Mouse (Mus musculus): ENCODE measurements around the gene Ripk3. TPM values are rescaled to one million over a fixed set of nuclear protein-coding genes. Genes with fewer than 3 reads are reported as not detected.

Gene Ripk3
- polyA plus RNA-seq, 1 experiment from 2014 or later, result 2.9 TPM

DNA sequence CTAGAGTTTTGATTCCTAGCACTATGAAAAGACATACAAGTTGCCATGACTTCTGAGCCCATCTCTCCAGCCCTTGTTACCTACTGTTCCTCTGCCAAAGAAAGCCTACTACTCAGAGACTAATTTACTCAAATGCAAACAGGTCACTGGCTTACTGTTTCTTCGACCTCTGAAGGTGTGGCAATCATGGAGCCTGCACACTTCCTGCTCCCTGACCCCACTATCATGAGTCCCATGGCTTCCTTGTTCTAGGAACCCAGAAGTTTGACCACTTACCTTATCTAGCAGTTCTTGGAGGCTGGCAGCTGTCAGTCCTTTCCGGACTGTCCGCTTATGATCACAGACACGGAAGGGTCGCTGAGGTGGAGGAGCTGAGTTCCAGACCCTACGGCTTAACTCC lies 31.1 kb downstream of the Ripk3 start:
- Histone ChIP-seq H3K27me3 (ENCODE audit: control insufficient read depth, insufficient read depth, low read length) (peaks cover 11% of the 10 kb centered on the region), H3K4me1 (replicated peaks; ENCODE audit: control insufficient read depth, insufficient read depth, low read length) (peaks cover 10% of the 10 kb centered on the region), H3K9me3 (ENCODE audit: control insufficient read depth, low read length) (no peaks in the 10 kb centered on the region), H3K9ac (no peak overlapping the region), H3K27ac (no peak overlapping the region), H3K4me3 (replicated peaks; ENCODE audit: low read length) (no peak overlapping the region), H3K4me2 (replicated peaks) (no peak overlapping the region), H3K36me3 (replicated peaks; ENCODE audit: control insufficient read depth, insufficient read depth) (peaks cover 45% of the 10 kb centered on the region)
- no peak for ATAC-seq (ENCODE audit: low FRiP score)
- DNase-seq (ENCODE audit: low spot score), result no peak
- 87% methylated on average over 6 of the region's 6 CpGs for WGBS

- H3K9ac ChIP-seq, result no peak overlapping the region
- WGBS, result 94% methylated on average over 10 of the region's 10 CpGs
- peak overlapping the region; percentile 96 for H3K4me2 ChIP-seq (replicated peaks)
- no peak overlapping the region for H3K27ac ChIP-seq
- H3K4me3 ChIP-seq (replicated peaks; ENCODE audit: low read length), result no peak overlapping the region
- H3K36me3 ChIP-seq (replicated peaks; ENCODE audit: control insufficient read depth, insufficient read depth), result peaks cover 40% of the 10 kb centered on the region
- DNase-seq (ENCODE audit: low spot score), result no peak
- ATAC-seq (ENCODE audit: low FRiP score), result no peak
- H3K4me1 ChIP-seq (replicated peaks; ENCODE audit: control insufficient read depth, insufficient read depth, low read length), result peaks cover 16% of the 10 kb centered on the region
- no peaks in the 10 kb centered on the region for H3K27me3 ChIP-seq (ENCODE audit: control insufficient read depth, insufficient read depth, low read length)
- no peaks in the 10 kb centered on the region for H3K9me3 ChIP-seq (ENCODE audit: control insufficient read depth, low read length)
Measured at GRCm38 (mm10) chr14:55747051-55747847, 41.4 kb downstream of the Ripk3 start.

DNA sequence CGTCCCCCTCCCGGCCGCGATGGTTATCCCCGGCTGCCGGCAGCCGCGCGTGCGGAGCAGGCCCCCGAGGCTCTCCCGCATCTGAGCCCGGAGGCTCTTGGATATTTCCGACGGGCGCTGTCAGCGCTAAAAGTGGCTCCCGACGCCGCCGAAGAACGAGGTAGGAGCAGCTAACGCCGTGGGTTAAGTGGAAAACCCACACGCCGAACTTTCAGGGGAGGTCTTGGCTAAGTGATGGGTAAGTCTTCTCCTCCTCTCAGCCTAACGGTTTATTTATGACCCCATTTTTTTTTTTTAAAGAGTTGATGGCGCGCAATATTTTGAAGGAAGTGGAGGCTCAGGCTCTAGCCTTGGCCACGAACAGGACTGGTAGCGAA lies 42.8 kb downstream of the Ripk3 start:
- no peak overlapping the region for H3K27ac ChIP-seq
- H3K27me3 ChIP-seq (ENCODE audit: control insufficient read depth, insufficient read depth, low read length), result no peaks in the 10 kb centered on the region
- under 1% methylated on average over 29 of the region's 31 CpGs for WGBS
- H3K36me3 ChIP-seq (replicated peaks; ENCODE audit: control insufficient read depth, insufficient read depth), result peaks cover 32% of the 10 kb centered on the region
- peak overlapping the region; percentile 85 for H3K4me3 ChIP-seq (replicated peaks; ENCODE audit: low read length)
- no peak for DNase-seq (ENCODE audit: low spot score)
- peak overlapping the region; percentile 75 for H3K9ac ChIP-seq
- H3K4me1 ChIP-seq (replicated peaks; ENCODE audit: control insufficient read depth, insufficient read depth, low read length), result peaks cover 16% of the 10 kb centered on the region
- no peak; the same call in 1 of the 2 replicates for ATAC-seq (ENCODE audit: low FRiP score)
- H3K4me2 ChIP-seq (replicated peaks), result peak overlapping the region; percentile 96
- H3K9me3 ChIP-seq (ENCODE audit: control insufficient read depth, low read length), result no peaks in the 10 kb centered on the region

- Histone ChIP-seq H3K4me1 (replicated peaks; ENCODE audit: control insufficient read depth, insufficient read depth, low read length) (peaks cover 16% of the 10 kb centered on the region), H3K27me3 (ENCODE audit: control insufficient read depth, insufficient read depth, low read length) (no peaks in the 10 kb centered on the region), H3K36me3 (replicated peaks; ENCODE audit: control insufficient read depth, insufficient read depth) (peaks cover 32% of the 10 kb centered on the region), H3K4me3 (replicated peaks; ENCODE audit: low read length) (peak within 1 kb of the TSS; percentile 85), H3K9ac (peak within 1 kb of the TSS; percentile 75), H3K4me2 (replicated peaks) (peak within 1 kb of the TSS; percentile 96), H3K9me3 (ENCODE audit: control insufficient read depth, low read length) (no peaks in the 10 kb centered on the region), H3K27ac (no peak within 1 kb of the TSS)
- peak; percentile 79 for DNase-seq (ENCODE audit: low spot score)
- peak; percentile 86 for ATAC-seq (ENCODE audit: low FRiP score)
- WGBS, result 2% methylated on average over 48 of the region's 48 CpGs
Measured at GRCm38 (mm10) chr14:55745180-55745860, 43.3 kb downstream of the Ripk3 start, which contains the start of the genes Dhrs1 and Nop9. Dhrs1 (minus strand) TSS chr14:55745690. Nop9 (plus strand) TSS chr14:55745693.

- Histone ChIP-seq H3K9ac (no peak overlapping the region), H3K27ac (no peak overlapping the region), H3K4me1 (replicated peaks; ENCODE audit: control insufficient read depth, insufficient read depth, low read length) (peaks cover 16% of the 10 kb centered on the region), H3K27me3 (ENCODE audit: control insufficient read depth, insufficient read depth, low read length) (no peaks in the 10 kb centered on the region), H3K9me3 (ENCODE audit: control insufficient read depth, low read length) (no peaks in the 10 kb centered on the region), H3K36me3 (replicated peaks; ENCODE audit: control insufficient read depth, insufficient read depth) (peaks cover 31% of the 10 kb centered on the region), H3K4me2 (replicated peaks) (0 out of 2 replicates have a peak overlapping the region, but pooled peaks have one; percentile 5), H3K4me3 (replicated peaks; ENCODE audit: low read length) (no peak overlapping the region)
- ATAC-seq (ENCODE audit: low FRiP score) (peak; percentile 69; the same call in 1 of the 2 replicates), DNase-seq (ENCODE audit: low spot score) (peak; percentile 94)
- WGBS, result 20% methylated on average over 10 of the region's 10 CpGs
Measured at GRCm38 (mm10) chr14:55743711-55744110, 45.0 kb downstream of the Ripk3 start.

- 89% methylated on average over 9 of the region's 9 CpGs for WGBS
- no peaks in the 10 kb centered on the region for H3K9me3 ChIP-seq (ENCODE audit: control insufficient read depth, low read length)
- no peak overlapping the region for H3K4me2 ChIP-seq (replicated peaks)
- peaks cover 29% of the 10 kb centered on the region for H3K36me3 ChIP-seq (replicated peaks; ENCODE audit: control insufficient read depth, insufficient read depth)
- no peaks in the 10 kb centered on the region for H3K27me3 ChIP-seq (ENCODE audit: control insufficient read depth, insufficient read depth, low read length)
- H3K4me1 ChIP-seq (replicated peaks; ENCODE audit: control insufficient read depth, insufficient read depth, low read length), result no peaks in the 10 kb centered on the region
- ATAC-seq (ENCODE audit: low FRiP score), result no peak
- no peak for DNase-seq (ENCODE audit: low spot score)
- no peak overlapping the region for H3K4me3 ChIP-seq (replicated peaks; ENCODE audit: low read length)
- no peak overlapping the region for H3K27ac ChIP-seq
- no peak overlapping the region for H3K9ac ChIP-seq
Measured at GRCm38 (mm10) chr14:55737086-55737687, 51.5 kb downstream of the Ripk3 start.

DNA sequence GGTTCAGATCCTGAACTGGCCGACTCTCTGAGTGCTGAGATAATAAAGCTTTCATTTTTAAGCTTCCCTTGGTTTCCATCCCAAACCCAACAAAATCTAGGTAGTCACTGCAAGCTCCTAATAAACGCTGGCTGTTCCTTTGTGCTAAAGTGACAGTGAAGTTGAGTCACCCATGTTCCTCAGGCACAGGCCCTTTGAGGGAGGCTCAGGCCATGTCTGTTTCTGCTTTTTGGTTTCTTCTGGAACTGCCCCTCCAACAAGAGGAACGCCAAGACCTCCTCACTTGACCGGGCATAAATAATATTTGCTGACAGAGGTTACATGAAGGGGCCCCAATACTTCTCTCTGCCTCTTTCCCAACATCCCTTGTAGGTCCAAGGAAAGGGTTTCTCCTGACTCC lies 52.9 kb downstream of the Ripk3 start:
- no peaks in the 10 kb centered on the region for H3K4me1 ChIP-seq (replicated peaks; ENCODE audit: control insufficient read depth, insufficient read depth, low read length)
- 79% methylated on average over 4 of the region's 4 CpGs for WGBS
- no peaks in the 10 kb centered on the region for H3K9me3 ChIP-seq (ENCODE audit: control insufficient read depth, low read length)
- H3K36me3 ChIP-seq (replicated peaks; ENCODE audit: control insufficient read depth, insufficient read depth), result peaks cover 22% of the 10 kb centered on the region
- H3K4me2 ChIP-seq (replicated peaks), result no peak overlapping the region
- H3K9ac ChIP-seq, result no peak overlapping the region
- DNase-seq (ENCODE audit: low spot score), result no peak
- no peak for ATAC-seq (ENCODE audit: low FRiP score)
- no peaks in the 10 kb centered on the region for H3K27me3 ChIP-seq (ENCODE audit: control insufficient read depth, insufficient read depth, low read length)
- H3K27ac ChIP-seq, result no peak overlapping the region
- no peak overlapping the region for H3K4me3 ChIP-seq (replicated peaks; ENCODE audit: low read length)

- Histone ChIP-seq H3K4me1 (replicated peaks; ENCODE audit: control insufficient read depth, insufficient read depth, low read length) (no peaks in the 10 kb centered on the region), H3K9me3 (ENCODE audit: control insufficient read depth, low read length) (no peaks in the 10 kb centered on the region), H3K4me2 (replicated peaks) (no peak overlapping the region), H3K27ac (no peak overlapping the region), H3K27me3 (ENCODE audit: control insufficient read depth, insufficient read depth, low read length) (no peaks in the 10 kb centered on the region), H3K4me3 (replicated peaks; ENCODE audit: low read length) (no peak overlapping the region), H3K9ac (no peak overlapping the region), H3K36me3 (replicated peaks; ENCODE audit: control insufficient read depth, insufficient read depth) (peaks cover 17% of the 10 kb centered on the region)
- no peak for ATAC-seq (ENCODE audit: low FRiP score)
- DNase-seq (ENCODE audit: low spot score), result no peak
- WGBS, result 69% methylated on average over 3 of the region's 3 CpGs
Measured at GRCm38 (mm10) chr14:55735334-55735733, 53.3 kb downstream of the Ripk3 start.

All from hindbrain, embryonic 14.5 days (tissue).